Mouse (Mus musculus): ENCODE measurements around the gene B3glct. TPM values are rescaled to one million over a fixed set of nuclear protein-coding genes. Genes with fewer than 3 reads are reported as not detected.

The B3glct gene
- polyA plus RNA-seq, 1 experiment from 2014 or later, result 11.9 TPM

DNA sequence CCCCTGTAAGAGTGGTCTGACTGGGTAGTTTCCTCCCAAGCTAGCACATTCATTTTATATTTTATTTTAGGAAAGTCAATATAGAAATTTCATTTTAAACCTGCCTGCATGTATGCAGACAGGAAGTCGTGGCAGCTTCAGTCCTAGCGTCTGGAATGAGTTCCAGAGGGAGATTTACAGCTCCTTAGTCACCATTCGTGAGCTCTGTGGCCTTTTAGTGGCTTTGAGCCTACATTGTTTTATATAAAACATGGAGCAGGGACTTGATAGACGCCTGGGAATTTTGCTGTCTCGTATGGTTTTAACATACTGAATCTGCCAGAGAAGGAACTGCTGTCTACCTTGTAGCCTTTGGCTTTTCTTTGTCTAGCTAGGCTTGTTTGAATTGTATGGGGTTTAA lies 2.9 kb downstream of the B3glct start:
- no peak for DNase-seq (ENCODE audit: low spot score)

DNA sequence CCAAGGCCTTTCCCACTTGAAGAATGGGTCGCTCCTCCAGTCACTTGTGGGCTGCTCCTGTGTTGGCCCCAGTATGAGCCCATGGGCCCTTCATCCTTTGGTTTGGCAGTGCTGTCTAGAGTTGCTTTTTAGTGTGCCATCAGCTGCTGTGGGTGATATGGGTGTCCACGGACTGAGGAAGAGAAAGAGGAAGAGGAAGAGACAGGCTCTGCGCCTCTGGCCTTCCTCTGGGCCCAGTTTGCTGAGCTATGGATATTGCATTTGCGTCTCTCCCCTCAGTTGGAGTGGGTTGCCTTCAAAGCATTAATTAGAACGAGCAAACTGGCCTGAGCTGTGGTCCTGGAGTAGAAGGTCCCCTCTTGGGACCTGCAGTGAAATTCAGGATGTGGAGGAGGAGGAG lies 11.8 kb downstream of the B3glct start:
- DNase-seq (ENCODE audit: low spot score), result no peak
- Histone ChIP-seq H3K9me3 (0 out of 2 replicates have a peak, but pooled peaks cover 5% of the 10 kb centered on the region), H3K4me1 (replicated peaks) (peaks cover 7% of the 10 kb centered on the region; the same call in 1 of the 2 replicates), H3K27ac (peak overlapping the region; percentile 12; the same call in 1 of the 2 replicates), H3K27me3 (ENCODE audit: insufficient read depth, poor library complexity, severe bottlenecking) (no peaks in the 10 kb centered on the region), H3K36me3 (no peaks in the 10 kb centered on the region), H3K4me3 (no peak overlapping the region)
- WGBS, result 74% methylated on average over 5 of the region's 5 CpGs

More for the DNA sequence above, 2.9 kb downstream of the B3glct start:
- no peak overlapping the region for H3K27ac ChIP-seq
- 0 out of 2 replicates have a peak, but pooled peaks cover 3% of the 10 kb centered on the region for H3K27me3 ChIP-seq (ENCODE audit: insufficient read depth, poor library complexity, severe bottlenecking)
- H3K4me1 ChIP-seq (replicated peaks), result peaks cover 13% of the 10 kb centered on the region
- no peak overlapping the region for H3K4me3 ChIP-seq
- no peaks in the 10 kb centered on the region for H3K36me3 ChIP-seq
- WGBS, result 82% methylated on average over 5 of the region's 5 CpGs
- no peaks in the 10 kb centered on the region for H3K9me3 ChIP-seq

- Histone ChIP-seq H3K27me3 (ENCODE audit: insufficient read depth, poor library complexity, severe bottlenecking) (no peaks in the 10 kb centered on the region), H3K27ac (no peak overlapping the region), H3K36me3 (peaks cover 9% of the 10 kb centered on the region), H3K4me3 (no peak overlapping the region), H3K9me3 (0 out of 2 replicates have a peak, but pooled peaks cover 5% of the 10 kb centered on the region), H3K4me1 (replicated peaks) (peaks cover 7% of the 10 kb centered on the region; the same call in 1 of the 2 replicates)
- WGBS, result 79% methylated on average over 11 of the region's 11 CpGs
- DNase-seq (ENCODE audit: low spot score), result no peak
Measured at GRCm38 (mm10) chr5:149692548-149692947, 14.5 kb downstream of the B3glct start.

DNA sequence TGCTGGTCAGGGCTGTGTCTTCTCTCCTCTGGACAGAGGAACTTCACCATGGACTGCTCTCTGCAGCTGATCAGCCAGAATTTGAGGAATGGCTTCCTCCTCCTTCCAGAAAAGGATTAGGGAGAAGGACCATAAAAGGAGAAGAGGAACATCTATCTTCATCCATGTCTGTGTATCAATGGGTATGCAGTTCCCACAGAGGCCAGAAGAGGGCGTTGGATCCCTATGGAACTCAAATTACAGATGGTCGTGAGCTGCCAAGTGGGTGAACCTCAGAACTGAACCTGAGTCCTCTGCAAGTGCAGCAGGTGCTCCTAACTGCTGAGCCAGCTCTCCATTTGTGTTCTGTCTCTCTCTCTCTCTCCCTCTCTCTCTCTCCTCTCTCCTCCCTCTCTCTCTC lies 15.2 kb downstream of the B3glct start:
- 0 out of 2 replicates have a peak, but pooled peaks cover 5% of the 10 kb centered on the region for H3K9me3 ChIP-seq
- H3K27ac ChIP-seq, result no peak overlapping the region
- peaks cover 7% of the 10 kb centered on the region; the same call in 1 of the 2 replicates for H3K4me1 ChIP-seq (replicated peaks)
- H3K36me3 ChIP-seq, result peaks cover 14% of the 10 kb centered on the region
- 73% methylated on average over 2 of the region's 2 CpGs for WGBS
- DNase-seq (ENCODE audit: low spot score), result no peak
- H3K4me3 ChIP-seq, result no peak overlapping the region
- no peaks in the 10 kb centered on the region for H3K27me3 ChIP-seq (ENCODE audit: insufficient read depth, poor library complexity, severe bottlenecking)

GRCm38 (mm10) chr5:149693968-149694367 lies 15.9 kb downstream of the B3glct start:
- H3K36me3 ChIP-seq, result peaks cover 14% of the 10 kb centered on the region
- no peak overlapping the region for H3K4me3 ChIP-seq
- 78% methylated on average over 3 of the region's 3 CpGs for WGBS

GRCm38 (mm10) chr5:149695077-149695750 lies 17.2 kb downstream of the B3glct start:
- Histone ChIP-seq H3K27ac (no peak overlapping the region), H3K9me3 (0 out of 2 replicates have a peak, but pooled peaks cover 5% of the 10 kb centered on the region), H3K4me3 (no peak overlapping the region), H3K27me3 (ENCODE audit: insufficient read depth, poor library complexity, severe bottlenecking) (no peaks in the 10 kb centered on the region), H3K36me3 (peaks cover 14% of the 10 kb centered on the region), H3K4me1 (replicated peaks) (no peaks in the 10 kb centered on the region)
- 89% methylated on average over 18 of the region's 18 CpGs for WGBS
- no peak for DNase-seq (ENCODE audit: low spot score)

More at GRCm38 (mm10) chr5:149693968-149694367, 15.9 kb downstream of the B3glct start:
- peaks cover 7% of the 10 kb centered on the region; the same call in 1 of the 2 replicates for H3K4me1 ChIP-seq (replicated peaks)
- H3K27me3 ChIP-seq (ENCODE audit: insufficient read depth, poor library complexity, severe bottlenecking), result no peaks in the 10 kb centered on the region
- no peak overlapping the region for H3K27ac ChIP-seq
- 0 out of 2 replicates have a peak, but pooled peaks cover 5% of the 10 kb centered on the region for H3K9me3 ChIP-seq
- no peak for DNase-seq (ENCODE audit: low spot score)

DNA sequence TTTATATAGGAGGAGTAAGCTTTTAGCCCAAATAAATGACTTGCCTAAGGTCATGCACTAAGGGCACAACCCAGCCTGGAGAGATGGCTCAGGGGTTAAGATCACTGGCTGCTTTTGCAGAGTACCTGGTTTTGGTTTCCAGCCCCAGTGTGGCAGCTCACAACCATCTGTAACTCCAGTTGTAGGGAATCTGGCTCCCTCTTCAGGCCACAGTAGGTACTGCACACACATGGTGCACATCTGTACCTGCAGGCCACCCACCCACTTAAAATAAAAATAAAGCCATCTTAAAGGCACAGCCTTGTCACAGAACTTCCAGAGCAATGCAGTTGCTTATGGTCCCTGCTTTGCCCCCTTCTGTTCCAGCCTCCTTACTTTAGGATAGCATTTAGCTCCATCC lies 24.7 kb downstream of the B3glct start:
- DNase-seq (ENCODE audit: low spot score), result no peak
- Histone ChIP-seq H3K9me3 (peaks cover 17% of the 10 kb centered on the region), H3K27ac (no peak overlapping the region), H3K4me1 (replicated peaks) (no peaks in the 10 kb centered on the region), H3K36me3 (peaks cover 28% of the 10 kb centered on the region), H3K4me3 (no peak overlapping the region), H3K27me3 (ENCODE audit: insufficient read depth, poor library complexity, severe bottlenecking) (no peaks in the 10 kb centered on the region)

DNA sequence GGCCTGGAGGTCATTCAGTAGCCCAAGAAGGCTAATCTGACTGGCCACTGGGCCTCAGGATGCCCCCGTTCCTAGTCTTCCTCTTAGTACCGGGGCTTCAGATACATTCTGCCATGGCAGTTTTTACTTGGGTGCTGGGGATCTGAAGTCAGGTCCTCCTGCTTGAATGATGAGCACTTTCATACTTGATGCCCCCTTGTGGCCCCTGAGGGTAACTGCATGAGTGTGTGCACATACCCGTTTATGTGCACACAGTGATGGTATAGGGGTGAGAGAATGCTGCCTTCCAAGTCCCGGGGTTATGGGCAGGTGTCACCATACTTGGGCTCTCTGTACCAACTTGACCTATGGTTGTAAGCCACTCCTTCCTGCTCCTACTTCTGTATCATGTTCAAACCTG lies 33.5 kb downstream of the B3glct start:
- H3K27me3 ChIP-seq (ENCODE audit: insufficient read depth, poor library complexity, severe bottlenecking), result no peaks in the 10 kb centered on the region
- no peak for DNase-seq (ENCODE audit: low spot score)
- 95% methylated on average over 4 of the region's 4 CpGs for WGBS

DNA sequence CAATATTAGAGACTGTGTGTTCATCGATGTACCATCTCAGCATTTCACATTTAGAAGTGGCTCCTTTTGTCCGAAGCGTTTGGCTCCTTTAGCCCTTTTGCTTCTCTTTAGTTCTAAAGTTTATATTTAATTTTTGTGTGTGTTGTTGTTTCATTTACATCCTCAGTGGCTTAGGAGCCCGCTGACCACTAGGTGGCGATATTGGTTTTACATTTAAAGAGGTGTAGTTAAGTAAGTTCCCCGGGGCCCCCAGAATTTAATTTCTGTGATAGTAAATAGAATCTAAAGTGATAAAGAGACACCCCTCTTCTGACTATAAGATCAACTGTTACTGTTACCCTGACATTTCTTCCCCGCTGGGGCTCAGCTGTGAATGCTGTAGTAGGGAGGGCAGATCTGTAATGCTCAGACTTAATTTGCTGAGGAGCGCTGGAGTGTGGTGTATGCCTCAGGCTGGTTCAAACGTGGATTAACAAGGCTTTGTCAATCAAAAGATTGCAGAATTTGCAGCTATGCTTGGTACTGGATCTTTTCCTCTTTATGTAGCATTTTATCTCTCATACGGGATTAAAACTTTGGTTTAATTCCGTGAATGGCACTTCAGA lies 35.2 kb downstream of the B3glct start:
- H3K4me3 ChIP-seq, result no peak overlapping the region
- H3K4me1 ChIP-seq (replicated peaks), result peaks cover 16% of the 10 kb centered on the region
- peaks cover 20% of the 10 kb centered on the region for H3K36me3 ChIP-seq
- H3K27ac ChIP-seq, result no peak overlapping the region
- no peaks in the 10 kb centered on the region for H3K27me3 ChIP-seq (ENCODE audit: insufficient read depth, poor library complexity, severe bottlenecking)
- WGBS, result 51% methylated on average over 11 of the region's 11 CpGs
- H3K9me3 ChIP-seq, result peaks cover 9% of the 10 kb centered on the region; the same call in 1 of the 2 replicates
- DNase-seq (ENCODE audit: low spot score), result peak; percentile 57

More for the DNA sequence above, 33.5 kb downstream of the B3glct start:
- Histone ChIP-seq H3K27ac (no peak overlapping the region), H3K9me3 (peaks cover 16% of the 10 kb centered on the region; the same call in 1 of the 2 replicates), H3K4me1 (replicated peaks) (peaks cover 16% of the 10 kb centered on the region), H3K4me3 (no peak overlapping the region), H3K36me3 (peaks cover 25% of the 10 kb centered on the region)

DNA sequence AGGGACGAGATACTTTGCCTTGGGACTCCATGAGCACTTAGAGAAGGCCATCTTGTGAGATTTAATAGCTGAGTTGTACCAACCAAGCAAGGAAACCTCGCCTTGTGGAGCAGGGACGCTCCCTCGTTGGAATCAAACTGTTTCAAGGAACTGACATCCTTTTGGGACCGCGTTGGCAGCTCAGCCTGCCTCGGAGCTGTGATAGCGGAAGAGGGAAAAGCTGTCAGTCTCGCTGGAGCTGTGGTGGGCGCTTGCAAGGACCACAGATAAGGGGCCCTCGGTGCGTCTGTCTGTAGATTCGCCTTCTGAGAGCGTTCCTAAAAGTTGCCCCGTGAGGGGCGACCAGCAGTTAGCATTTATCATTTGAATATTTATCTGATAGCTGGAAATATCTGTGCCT lies 35.8 kb downstream of the B3glct start:
- Histone ChIP-seq H3K4me3 (no peak overlapping the region), H3K36me3 (peaks cover 16% of the 10 kb centered on the region), H3K4me1 (replicated peaks) (peaks cover 16% of the 10 kb centered on the region), H3K27me3 (ENCODE audit: insufficient read depth, poor library complexity, severe bottlenecking) (no peaks in the 10 kb centered on the region), H3K9me3 (peaks cover 5% of the 10 kb centered on the region; the same call in 1 of the 2 replicates), H3K27ac (no peak overlapping the region)
- DNase-seq (ENCODE audit: low spot score), result no peak
- WGBS, result 85% methylated on average over 16 of the region's 16 CpGs

DNA sequence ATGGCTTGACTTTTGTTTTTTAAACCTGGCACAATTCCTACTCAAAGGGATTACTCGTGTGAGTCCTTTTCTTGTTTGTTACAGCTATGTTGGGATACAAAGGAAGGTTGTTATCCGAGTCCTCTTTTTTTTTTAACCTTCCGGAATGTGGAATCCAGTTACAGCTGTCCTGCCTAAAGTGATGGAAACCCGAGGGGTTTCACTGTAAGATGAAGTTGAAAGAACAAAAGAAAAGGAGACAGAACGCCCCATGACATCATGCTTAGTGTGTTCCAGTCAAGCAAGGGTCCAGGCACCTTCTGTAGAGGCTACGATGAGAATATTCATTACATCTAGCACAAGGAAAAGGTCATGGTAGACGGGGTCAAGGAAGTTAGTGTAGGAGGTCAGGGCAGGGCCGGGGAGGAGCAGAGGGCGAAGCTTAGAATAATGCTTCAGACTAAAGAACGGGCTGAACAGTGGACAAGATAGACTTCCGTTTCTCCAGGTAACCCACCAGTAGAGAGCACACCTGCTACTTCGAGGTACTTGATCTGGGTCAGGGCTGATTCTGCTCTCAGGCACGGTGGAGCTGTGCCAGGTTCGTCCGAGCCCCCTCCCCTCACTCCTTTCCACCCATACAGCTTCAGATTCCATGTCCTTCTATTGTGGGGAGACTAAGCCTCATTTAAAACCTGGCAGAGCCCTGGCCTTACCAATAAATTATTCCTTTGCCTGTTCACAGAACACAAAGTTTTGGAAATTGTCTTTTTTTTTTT lies 37.7 kb downstream of the B3glct start:
- Histone ChIP-seq H3K36me3 (peaks cover 10% of the 10 kb centered on the region), H3K9me3 (0 out of 2 replicates have a peak, but pooled peaks cover 3% of the 10 kb centered on the region), H3K27me3 (ENCODE audit: insufficient read depth, poor library complexity, severe bottlenecking) (no peaks in the 10 kb centered on the region), H3K4me1 (replicated peaks) (peaks cover 16% of the 10 kb centered on the region), H3K4me3 (no peak overlapping the region), H3K27ac (0 out of 2 replicates have a peak overlapping the region, but pooled peaks have one; percentile 8)
- 45% methylated on average over 15 of the region's 15 CpGs for whole genome bisulfite sequencing
- no peak for DNase-seq (ENCODE audit: low spot score)

- Histone ChIP-seq H3K36me3 (peaks cover 9% of the 10 kb centered on the region), H3K9me3 (0 out of 2 replicates have a peak, but pooled peaks cover 2% of the 10 kb centered on the region), H3K27me3 (ENCODE audit: insufficient read depth, poor library complexity, severe bottlenecking) (no peaks in the 10 kb centered on the region), H3K4me3 (no peak overlapping the region), H3K4me1 (replicated peaks) (peaks cover 16% of the 10 kb centered on the region), H3K27ac (no peak overlapping the region)
- 82% methylated on average over 3 of the region's 3 CpGs for WGBS
- DNase-seq (ENCODE audit: low spot score), result no peak
Measured at GRCm38 (mm10) chr5:149716329-149716690, 38.3 kb downstream of the B3glct start.

Measured in hindbrain, embryonic 10.5 days (tissue).